Mouse (Mus musculus) lung, postnatal 0 days (tissue): ENCODE measurements around the gene Katna1.

Experiments
- CTCF ChIP-seq: IDR thresholded peaks from 2 replicates; pipeline ENCODE4 v1.5.1; 2016; ENCODE audit warnings: antibody characterized with exemption, mild to moderate bottlenecking
- EP300 ChIP-seq: IDR thresholded peaks from 2 replicates; pipeline ENCODE4 v1.6.1; 2016; ENCODE audit warnings: antibody characterized with exemption, mild to moderate bottlenecking, control low read depth

DNA sequence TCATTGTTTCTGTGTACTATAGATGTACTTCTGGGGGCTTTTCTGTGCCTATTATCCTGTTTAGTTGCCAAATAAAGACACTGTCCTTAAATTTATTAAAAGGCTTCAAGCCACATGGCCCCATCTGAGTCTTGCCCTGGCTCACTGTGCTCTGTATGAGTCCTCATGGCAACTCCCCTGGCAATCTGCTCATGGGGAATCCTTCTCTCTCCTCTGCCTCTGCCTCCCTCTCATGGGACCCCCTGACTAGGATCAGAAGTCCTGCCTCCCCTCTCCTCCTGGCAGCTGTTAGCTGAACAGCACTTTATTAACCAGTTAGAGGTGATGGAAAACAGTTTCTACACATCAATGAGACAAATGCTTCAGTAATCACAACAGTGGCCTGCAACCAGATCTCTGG is 5.8 kb downstream of the Katna1 start:
- TF ChIP-seq CTCF (no peak), EP300 (no peak)
